Mouse (Mus musculus) liver, postnatal 0 days (tissue): ENCODE measurements around the gene Kcnj1. TPM values are rescaled to one million over a fixed set of nuclear protein-coding genes. Genes with fewer than 3 reads are reported as not detected.

Experiments
- ATAC-seq: fragments of 200-750 bp; cut with Nextera tagmentation; 2 replicates; pipeline ENCODE4 v1.8.0; 2017; ENCODE audit warnings: mild to moderate bottlenecking, moderate library complexity
- DNase-seq: peaks from one replicate; pipeline ENCODE4 v3.0.0-alpha.2; 2016
- H3K27ac ChIP-seq: fragments of 300-500 bp; sonication (generic); 2 replicates; pipeline ENCODE4 v1.5.1; 2014; ENCODE audit warnings: antibody characterized with exemption, moderate library complexity, mild to moderate bottlenecking, low read depth
- H3K27me3 ChIP-seq: fragments of 300-500 bp; sonication (generic); 2 replicates; pipeline ENCODE4 v1.6.1; 2014; ENCODE audit warnings: low read length, control low read depth, mixed read lengths; ENCODE audit not compliant: insufficient read depth
- H3K36me3 ChIP-seq: fragments of 300-500 bp; sonication (generic); replicated peaks from 2 replicates; pipeline ENCODE4 v1.6.1; 2014; ENCODE audit warnings: mild to moderate bottlenecking, control low read depth, low read length, moderate library complexity, mixed read lengths; ENCODE audit not compliant: insufficient read depth
- H3K4me1 ChIP-seq: fragments of 300-500 bp; sonication (generic); 2 replicates; pipeline ENCODE4 v1.6.1; 2014; ENCODE audit warnings: antibody characterized with exemption, mild to moderate bottlenecking, control low read depth; ENCODE audit not compliant: insufficient read depth
- H3K4me2 ChIP-seq: fragments of 300-500 bp; sonication (generic); 2 replicates; pipeline ENCODE4 v1.6.1; 2014; ENCODE audit warnings: low read depth, mild to moderate bottlenecking, low read length, moderate library complexity, mixed read lengths
- H3K4me3 ChIP-seq: fragments of 300-500 bp; sonication (generic); 2 replicates; pipeline ENCODE4 v1.5.1; 2014; ENCODE audit warnings: low read depth, low read length
- H3K9ac ChIP-seq: fragments of 300-500 bp; sonication (generic); replicated peaks from 2 replicates; pipeline ENCODE4 v1.6.1; 2014; ENCODE audit warnings: mild to moderate bottlenecking, moderate library complexity
- H3K9me3 ChIP-seq: fragments of 300-500 bp; sonication (generic); 2 replicates; pipeline ENCODE4 v1.6.1; 2016; ENCODE audit warnings: mild to moderate bottlenecking, control low read depth, low read length, mixed read lengths
- CTCF ChIP-seq: sonication (generic); IDR thresholded peaks from 2 replicates; pipeline ENCODE4 v1.5.1; 2016; ENCODE audit warnings: antibody characterized with exemption, low read depth
- EP300 ChIP-seq: IDR thresholded peaks from 2 replicates; pipeline ENCODE4 v1.6.1; 2016; ENCODE audit warnings: antibody characterized with exemption, low read depth, mild to moderate bottlenecking
- WGBS: fragments of 180-500 bp; shearing (Covaris S2); extraction: QIAGEN DNeasy Blood & Tissue Kit; methylation state at CpG from one replicate; pipeline ENCODE4 v1.1.7; 2014; ENCODE audit not compliant: insufficient replicate concordance; 5-methylcytosine and 5-hydroxymethylcytosine counted together
- polyA plus RNA-seq: library from polyadenylated mRNA; unstranded; fragments of >200 nt; fragmentation: Nextera tagmentation; extraction: Ambion mirVana; gene quantifications from 2 replicates; pipeline ENCODE4 v1.2.1, GENCODE M21; 2015

The Kcnj1 gene
- polyA plus RNA-seq, 1 experiment from 2014 or later: not detected

DNA sequence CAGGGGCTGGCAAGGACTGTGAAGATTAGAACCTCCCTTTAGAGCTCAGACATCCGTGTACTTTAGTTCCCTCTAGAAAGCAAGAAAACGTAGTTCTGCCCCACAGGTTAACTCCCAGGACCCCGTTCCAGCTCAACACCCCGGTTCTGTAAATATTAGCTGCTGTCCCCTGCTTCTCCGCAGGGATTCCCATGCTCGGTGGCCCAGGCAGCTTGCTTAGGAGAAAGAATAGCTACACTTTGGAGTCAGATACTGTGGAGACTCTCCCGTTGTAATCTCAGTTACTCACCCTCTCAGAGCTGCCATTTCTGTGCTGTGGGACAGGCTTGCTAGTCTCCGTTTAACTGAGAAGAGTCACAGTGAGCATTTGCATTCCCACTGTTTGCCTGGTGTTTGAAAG is 29.4 kb upstream of the Kcnj1 start:
- ATAC-seq: no peak
- Histone ChIP-seq H3K27ac (no peak overlapping the region), H3K9me3 (no peaks in the 10 kb centered on the region), H3K4me2 (no peak overlapping the region), H3K9ac (no peak overlapping the region), H3K36me3 (no peaks in the 10 kb centered on the region), H3K4me1 (0 out of 2 replicates have a peak, but pooled peaks cover 2% of the 10 kb centered on the region), H3K4me3 (no peak overlapping the region), H3K27me3 (peaks cover 28% of the 10 kb centered on the region)
- no peak for DNase-seq
- TF ChIP-seq EP300 (no peak), CTCF (no peak)
- WGBS: 27% methylated on average over 8 of the region's 8 CpGs

DNA sequence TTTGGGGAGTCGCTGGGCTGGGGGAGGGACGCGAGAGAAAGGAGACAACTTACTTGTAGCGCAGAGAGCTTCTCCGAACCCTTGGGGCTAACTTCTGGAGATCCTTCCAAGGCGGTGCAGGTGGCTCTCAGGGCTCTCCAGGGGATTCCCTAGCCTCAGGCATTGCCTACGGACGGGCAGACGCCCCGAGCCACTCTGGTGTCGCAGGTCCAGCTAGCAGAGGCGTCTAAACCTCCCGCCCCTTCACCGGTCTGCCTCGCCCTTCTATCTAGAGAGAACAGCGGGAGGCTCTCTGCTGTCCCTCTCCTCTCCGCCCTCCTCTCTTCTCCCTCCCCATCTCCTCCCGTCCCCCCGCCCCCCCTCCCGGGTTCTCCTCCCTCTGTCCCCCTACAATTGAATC is 28.2 kb upstream of the Kcnj1 start, which contains the start of gene Kcnj5:
Kcnj5 (minus strand) TSS at position 300 of the 400 bp plus-strand sequence.
- Histone ChIP-seq H3K9ac (no peak within 1 kb of the TSS; the same call in 1 of the 2 replicates), H3K4me3 (peak within 1 kb of the TSS; percentile 19; the same call in 1 of the 2 replicates), H3K9me3 (no peaks in the 10 kb centered on the region), H3K27me3 (peaks cover 31% of the 10 kb centered on the region), H3K27ac (no peak within 1 kb of the TSS), H3K36me3 (no peaks in the 10 kb centered on the region), H3K4me2 (peak within 1 kb of the TSS; percentile 52), H3K4me1 (0 out of 2 replicates have a peak, but pooled peaks cover 2% of the 10 kb centered on the region)
- ATAC-seq (0 out of 2 replicates have a peak, but pooled peaks have one; percentile 25), DNase-seq (no peak)
- WGBS: 1% methylated on average over 19 of the region's 20 CpGs
- no peak for TF ChIP-seq EP300
- TF ChIP-seq CTCF: no peak

DNA sequence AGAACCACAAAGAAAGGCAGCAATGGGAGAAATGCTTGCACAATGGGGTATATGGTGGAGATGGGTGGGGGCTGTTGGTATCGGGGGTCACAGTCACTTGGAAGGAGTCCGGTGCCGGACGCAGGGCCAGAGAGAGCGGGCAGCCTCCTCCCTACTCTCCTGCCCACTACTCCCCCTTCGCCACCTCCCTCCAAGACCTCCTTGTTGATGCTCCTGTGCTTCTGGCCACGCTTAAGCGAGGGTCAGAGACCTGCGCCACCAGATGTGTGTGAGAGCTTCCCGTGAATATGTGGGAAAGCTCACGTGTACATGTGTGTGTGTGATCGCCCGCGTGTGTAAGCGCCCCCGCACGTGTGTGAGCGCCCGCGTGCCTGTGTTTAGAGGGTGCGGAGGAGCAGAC is 27.8 kb upstream of the Kcnj1 start:
- peak overlapping the region; percentile 52 for H3K4me2 ChIP-seq
- H3K4me1 ChIP-seq: 0 out of 2 replicates have a peak, but pooled peaks cover 2% of the 10 kb centered on the region
- no peak for ATAC-seq
- 6% methylated on average over 21 of the region's 21 CpGs for WGBS
- no peak for TF ChIP-seq CTCF
- no peak for TF ChIP-seq EP300
- H3K9ac ChIP-seq: no peak overlapping the region; the same call in 1 of the 2 replicates
- no peaks in the 10 kb centered on the region for H3K9me3 ChIP-seq
- H3K36me3 ChIP-seq: no peaks in the 10 kb centered on the region
- H3K27me3 ChIP-seq: peaks cover 31% of the 10 kb centered on the region
- H3K27ac ChIP-seq: no peak overlapping the region
- DNase-seq: no peak
- H3K4me3 ChIP-seq: peak overlapping the region; percentile 19; the same call in 1 of the 2 replicates

DNA sequence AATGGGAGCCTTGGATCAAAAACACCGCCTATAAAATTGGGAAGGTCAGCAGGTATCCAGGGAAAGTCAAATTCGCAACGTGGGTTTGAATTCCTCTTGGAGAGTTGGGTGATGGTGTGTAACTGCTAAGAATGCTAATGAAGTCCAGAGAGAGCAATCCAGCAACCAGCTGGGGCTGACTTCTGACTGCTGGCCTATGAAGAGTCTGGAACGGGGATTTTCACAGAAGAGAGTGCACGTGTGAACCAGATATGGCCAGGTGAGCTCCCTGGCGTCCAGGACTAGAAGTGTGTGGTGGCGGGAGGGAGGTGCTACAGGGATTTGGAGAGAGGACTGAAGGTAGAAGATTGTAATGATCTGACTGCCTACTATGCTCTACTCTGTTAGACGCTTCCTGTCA is 24.2 kb upstream of the Kcnj1 start:
- WGBS: 76% methylated on average over 8 of the region's 8 CpGs
- TF ChIP-seq EP300 (no peak), CTCF (no peak)

DNA sequence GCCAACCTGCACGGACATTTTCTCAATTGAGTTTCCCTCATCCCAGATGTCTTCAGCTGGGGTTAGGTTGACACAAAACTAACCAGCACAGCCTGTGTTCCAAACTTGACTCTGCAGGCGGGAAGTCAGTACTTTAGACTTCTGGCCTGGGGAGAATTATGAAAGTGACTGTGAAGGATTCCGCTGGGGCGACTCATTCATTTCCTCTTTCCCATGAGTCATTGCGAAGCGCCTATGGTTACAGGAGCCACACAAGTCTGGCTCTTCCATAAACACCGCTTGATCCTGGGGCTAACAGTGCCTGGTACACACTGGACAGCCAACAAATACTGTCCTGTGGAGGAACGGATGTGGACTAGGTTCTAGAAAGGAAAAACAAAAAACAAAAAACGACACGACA is 22.9 kb upstream of the Kcnj1 start:
- no peak overlapping the region for H3K4me2 ChIP-seq
- no peaks in the 10 kb centered on the region for H3K36me3 ChIP-seq
- no peak overlapping the region for H3K9ac ChIP-seq
- ATAC-seq: no peak
- peaks cover 17% of the 10 kb centered on the region for H3K27me3 ChIP-seq
- H3K27ac ChIP-seq: no peak overlapping the region
- WGBS: 77% methylated on average over 10 of the region's 10 CpGs
- H3K4me3 ChIP-seq: no peak overlapping the region
- H3K9me3 ChIP-seq: no peaks in the 10 kb centered on the region
- no peaks in the 10 kb centered on the region for H3K4me1 ChIP-seq
- TF ChIP-seq EP300: no peak
- TF ChIP-seq CTCF: no peak
- DNase-seq: no peak

More for the DNA sequence above, 24.2 kb upstream of the Kcnj1 start:
- Histone ChIP-seq H3K36me3 (no peaks in the 10 kb centered on the region), H3K27me3 (peaks cover 29% of the 10 kb centered on the region), H3K4me1 (0 out of 2 replicates have a peak, but pooled peaks cover 2% of the 10 kb centered on the region), H3K4me3 (no peak overlapping the region), H3K4me2 (no peak overlapping the region), H3K9ac (no peak overlapping the region), H3K9me3 (no peaks in the 10 kb centered on the region), H3K27ac (no peak overlapping the region)
- no peak for DNase-seq
- ATAC-seq: no peak

DNA sequence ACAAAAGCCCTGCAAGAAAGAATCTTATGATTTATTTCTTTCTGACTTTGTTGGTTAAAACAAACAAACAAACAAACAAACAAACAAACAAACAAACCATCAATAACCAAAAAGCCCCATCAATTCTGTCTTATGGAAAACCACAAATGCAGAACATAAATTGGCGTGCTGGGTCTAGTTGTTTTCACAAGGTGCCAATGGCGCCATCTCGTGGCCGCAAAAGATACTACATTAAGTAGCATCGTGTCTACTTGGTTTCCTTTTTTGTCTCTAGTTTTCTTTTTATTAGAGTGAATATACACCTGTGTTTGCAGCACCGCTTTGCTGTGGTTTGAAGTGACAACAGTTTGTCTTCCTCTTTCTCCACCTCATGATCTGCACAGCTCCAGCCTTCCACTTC is 22.0 kb upstream of the Kcnj1 start:
- H3K27ac ChIP-seq: no peak overlapping the region
- DNase-seq (peak; percentile 77), ATAC-seq (no peak)
- no peaks in the 10 kb centered on the region for H3K4me1 ChIP-seq
- no peak overlapping the region for H3K4me2 ChIP-seq
- no peaks in the 10 kb centered on the region for H3K36me3 ChIP-seq
- TF ChIP-seq EP300 (no peak), CTCF (peak; percentile 84)
- H3K9ac ChIP-seq: no peak overlapping the region
- no peak overlapping the region for H3K4me3 ChIP-seq
- 2% methylated on average over 6 of the region's 6 CpGs for WGBS
- 0 out of 2 replicates have a peak, but pooled peaks cover 7% of the 10 kb centered on the region for H3K27me3 ChIP-seq
- no peaks in the 10 kb centered on the region for H3K9me3 ChIP-seq

DNA sequence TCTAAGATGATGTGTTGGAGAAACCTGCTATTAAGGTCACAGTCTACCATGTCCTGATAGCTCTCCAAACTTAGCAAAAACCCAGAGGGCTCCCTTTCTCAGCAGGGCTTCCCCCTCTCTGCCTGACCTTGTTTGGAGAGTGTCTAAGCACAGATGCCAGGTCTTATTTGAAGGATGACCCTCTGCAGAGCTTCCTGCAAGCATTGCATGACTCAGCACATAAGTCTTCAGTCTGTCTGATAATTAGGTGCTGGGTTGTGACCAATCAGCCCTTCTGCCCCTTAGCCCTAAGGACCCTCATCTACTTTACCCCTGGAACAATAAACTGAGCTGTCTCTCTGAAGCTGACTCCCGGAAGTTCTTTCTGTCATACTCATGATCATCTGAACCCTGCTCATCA is 11.5 kb upstream of the Kcnj1 start:
- H3K4me2 ChIP-seq: no peak overlapping the region
- DNase-seq (no peak), ATAC-seq (no peak)

More for the DNA sequence above, 11.5 kb upstream of the Kcnj1 start:
- Histone ChIP-seq H3K4me1 (no peaks in the 10 kb centered on the region), H3K27ac (no peak overlapping the region), H3K4me3 (no peak overlapping the region), H3K36me3 (no peaks in the 10 kb centered on the region), H3K9me3 (no peaks in the 10 kb centered on the region), H3K27me3 (no peaks in the 10 kb centered on the region), H3K9ac (no peak overlapping the region)
- no peak for TF ChIP-seq EP300
- TF ChIP-seq CTCF: no peak
- 51% methylated on average over 1 of the region's 1 CpGs for WGBS
